14 mouse cellular contexts compared by ENCODE assay signal in genomic region chr2:180563296-180563695, GRCm38 (mm10).
"Had no signal": no experiment of that assay in that cellular context is flagged by ENCODE, and none has a peak within 500 bp of the region (broad histone marks: within the 10 kb centered on the region; RNA-seq: fewer than 3 reads in every experiment).

No protein-coding gene starts in this region.

- ATAC-seq: liver, embryonic 12.5 days; midbrain, embryonic 15.5 days had no signal

- H3K4me3 ChIP-seq: limb, embryonic 15.5 days; liver, embryonic 12.5 days; midbrain, embryonic 15.5 days had no signal

- H3K9ac ChIP-seq: limb, embryonic 15.5 days; liver, embryonic 12.5 days; lung, embryonic 14.5 days; midbrain, embryonic 15.5 days had no signal

- H3K4me2 ChIP-seq: limb, embryonic 15.5 days; liver, embryonic 12.5 days; lung, embryonic 14.5 days; midbrain, embryonic 11.5 days; midbrain, embryonic 15.5 days had no signal

- H3K4me1 ChIP-seq: liver, embryonic 12.5 days had no signal

- H3K27me3 ChIP-seq: limb, embryonic 15.5 days; liver, embryonic 12.5 days; midbrain, embryonic 15.5 days had no signal

- H3K9me3 ChIP-seq: limb, embryonic 15.5 days; liver, embryonic 12.5 days; megakaryocyte, embryonic 14.5 days; midbrain, embryonic 15.5 days had no signal

- H3K36me3 ChIP-seq: limb, embryonic 15.5 days; liver, embryonic 12.5 days; midbrain, embryonic 15.5 days had no signal

- H3K27ac ChIP-seq: limb, embryonic 15.5 days; liver, embryonic 12.5 days; macrophage; midbrain, embryonic 15.5 days had no signal

- DNase-seq: kidney, postnatal 14 days; layer of hippocampus, postnatal 36 days; lung, embryonic 14.5 days; lung, postnatal 10 days; right cerebral cortex, postnatal 4 days; spleen, adult 18-20 months; thymus, adult 18-20 months; thymus, postnatal 14 days had no signal
